Mouse (Mus musculus) heart, postnatal 10 days (tissue): ENCODE measurements around the gene Glb1. TPM values are rescaled to one million over a fixed set of nuclear protein-coding genes. Genes with fewer than 3 reads are reported as not detected.
"Not testable (repeated sequence)": the region's sequence is repeated elsewhere in the genome, so short reads cannot be mapped to it uniquely, and the experiment has no call there.

Experiments
- DNase-seq, 2 experiments: peaks; one replicate each; pipeline ENCODE4 v3.0.0; 2021
- intact Hi-C: fragments of 180-260 bp; cut with DNase I; formaldehyde crosslinking; loops from one replicate; pipeline ENCODE4 v1.15.1; 2025
- total RNA-seq, 2 experiments: library from RNA; stranded (reverse); gene quantifications; 2 replicates each; pipeline ENCODE4 v1.2.3; 2021

Glb1 gene
- total RNA-seq: 10 to 100 TPM; 21.5 to 25.1 TPM

- intact Hi-C loops: no loop called here
- peak; percentile 87 for DNase-seq
Observed at GRCm38 (mm10) chr9:114400949-114401684, at the start of gene Glb1, which contains the start of gene Tmppe. Glb1 (plus strand) TSS chr9:114401076. Tmppe (plus strand) TSS chr9:114401105.

- intact Hi-C loops: no loop called here
- DNase-seq: peak; percentile 87 to 88
Observed at GRCm38 (mm10) chr9:114367783-114368470, 32.9 kb upstream of the Glb1 start.

- DNase-seq: no peak
- intact Hi-C loops: no loop called here
Observed at GRCm38 (mm10) chr9:114368471-114368858, 32.4 kb upstream of the Glb1 start.

GRCm38 (mm10) chr9:114369389-114369788 lies 31.5 kb upstream of the Glb1 start:
- intact Hi-C loops: not testable (repeated sequence)
- DNase-seq: peak; percentile 14 to 29

GRCm38 (mm10) chr9:114371717-114372116 lies 29.2 kb upstream of the Glb1 start:
- DNase-seq, intact Hi-C loops: not testable (repeated sequence)

- no peak for DNase-seq
- intact Hi-C loops: no loop called here
Observed at GRCm38 (mm10) chr9:114375276-114375962, 25.5 kb upstream of the Glb1 start.

- intact Hi-C loops: no loop called here
- peak; percentile 56 to 62 for DNase-seq
Observed at GRCm38 (mm10) chr9:114377168-114377567, 23.7 kb upstream of the Glb1 start.

GRCm38 (mm10) chr9:114379871-114380270 lies 21.0 kb upstream of the Glb1 start:
- intact Hi-C loops: loop anchor here (2.0 to 10.0 kb wide), 2 partner anchors 61 to 395 kb away; no protein-coding TSS in a partner anchor
- DNase-seq: no peak

GRCm38 (mm10) chr9:114380881-114381733 lies 19.8 kb upstream of the Glb1 start:
- peak; percentile 57 to 74 for DNase-seq
- intact Hi-C loops: loop anchor here (2.0 to 10.0 kb wide), 2 partner anchors 62 to 396 kb away; no protein-coding TSS in a partner anchor

GRCm38 (mm10) chr9:114382936-114383710 lies 17.8 kb upstream of the Glb1 start:
- intact Hi-C loops: loop anchor here (10.0 kb wide), 1 partner anchor 398 kb away; no protein-coding TSS in a partner anchor
- no peak for DNase-seq

GRCm38 (mm10) chr9:114384691-114385090 lies 16.2 kb upstream of the Glb1 start:
- intact Hi-C loops: loop anchor here (10.0 kb wide), 1 partner anchor 400 kb away; no protein-coding TSS in a partner anchor
- no peak for DNase-seq

GRCm38 (mm10) chr9:114385160-114385559 lies 15.7 kb upstream of the Glb1 start:
- intact Hi-C loops: loop anchor here (10.0 kb wide), 1 partner anchor 400 kb away; no protein-coding TSS in a partner anchor
- no peak for DNase-seq

GRCm38 (mm10) chr9:114387086-114387485 lies 13.8 kb upstream of the Glb1 start:
- no peak for DNase-seq
- intact Hi-C loops: loop anchor here (10.0 kb wide), 1 partner anchor 402 kb away; no protein-coding TSS in a partner anchor

- DNase-seq: peak in 1 of 2 experiments; percentile 9
- intact Hi-C loops: loop anchor here (10.0 kb wide), 1 partner anchor 403 kb away; no protein-coding TSS in a partner anchor
Observed at GRCm38 (mm10) chr9:114388288-114388687, 12.6 kb upstream of the Glb1 start.

- intact Hi-C loops: loop anchor here (10.0 kb wide), 1 partner anchor 404 kb away; no protein-coding TSS in a partner anchor
- DNase-seq: peak; percentile 50 to 60
Observed at GRCm38 (mm10) chr9:114388701-114389370, 12.0 kb upstream of the Glb1 start.

GRCm38 (mm10) chr9:114389371-114389904 lies 11.4 kb upstream of the Glb1 start:
- DNase-seq: peak; percentile 25 to 44

GRCm38 (mm10) chr9:114389905-114390748 lies 10.7 kb upstream of the Glb1 start, which contains the start of gene Crtap:
Crtap (minus strand) TSS chr9:114390675.
- intact Hi-C loops: loop anchor here (10.0 kb wide), 1 partner anchor 405 kb away; no protein-coding TSS in a partner anchor
- peak; percentile 68 to 70 for DNase-seq

More at GRCm38 (mm10) chr9:114389371-114389904, 11.4 kb upstream of the Glb1 start:
- intact Hi-C loops: loop anchor here (10.0 kb wide), 1 partner anchor 405 kb away; no protein-coding TSS in a partner anchor
